Mouse (Mus musculus) heart, embryonic 10.5 days (tissue): ENCODE measurements around the gene Vcp. TPM values are rescaled to one million over a fixed set of nuclear protein-coding genes. Genes with fewer than 3 reads are reported as not detected.

Experiments
- DNase-seq: peaks from one replicate; pipeline ENCODE4 v3.0.0-alpha.2; 2017; ENCODE audit warnings: low spot score
- H3K27ac ChIP-seq: fragments of 300-500 bp; sonication (generic); 2 replicates; pipeline ENCODE4 v1.5.1; 2016; ENCODE audit warnings: mild to moderate bottlenecking
- H3K27me3 ChIP-seq: fragments of 300-500 bp; sonication (generic); 2 replicates; pipeline ENCODE4 v1.6.1; 2016; ENCODE audit warnings: mild to moderate bottlenecking; ENCODE audit not compliant: poor library complexity, insufficient read depth, severe bottlenecking
- H3K36me3 ChIP-seq: fragments of 300-500 bp; sonication (generic); 2 replicates; pipeline ENCODE4 v1.6.1; 2016; ENCODE audit warnings: mild to moderate bottlenecking, moderate library complexity
- H3K4me1 ChIP-seq: fragments of 300-500 bp; sonication (generic); 2 replicates; pipeline ENCODE4 v1.6.1; 2016; ENCODE audit warnings: mild to moderate bottlenecking
- H3K4me3 ChIP-seq: fragments of 300-500 bp; sonication (generic); 2 replicates; pipeline ENCODE4 v1.5.1; 2016; ENCODE audit warnings: mild to moderate bottlenecking, moderate library complexity
- H3K9me3 ChIP-seq: fragments of 300-500 bp; sonication (generic); 2 replicates; pipeline ENCODE4 v1.6.1; 2016; ENCODE audit warnings: mild to moderate bottlenecking, moderate library complexity
- WGBS: fragments of 180-500 bp; shearing (Covaris S2); methylation state at CpG from one replicate; pipeline ENCODE4 v1.1.7; 2016; 5-methylcytosine and 5-hydroxymethylcytosine counted together
- polyA plus RNA-seq: library from polyadenylated mRNA; unstranded; fragments of >200 nt; fragmentation: Nextera tagmentation; extraction: Ambion mirVana; gene quantifications from 2 replicates; pipeline ENCODE4 v1.2.1, GENCODE M21; 2016

Vcp gene
- polyA plus RNA-seq, 1 experiment from 2014 or later = 588 TPM

GRCm38 (mm10) chr4:42956581-42956980 lies 43.7 kb downstream of the Vcp start:
- Histone ChIP-seq H3K27me3 (no peaks in the 10 kb centered on the region), H3K27ac (no peak overlapping the region), H3K4me1 (peaks cover 68% of the 10 kb centered on the region), H3K4me3 (no peak overlapping the region), H3K36me3 (peaks cover 25% of the 10 kb centered on the region), H3K9me3 (no peaks in the 10 kb centered on the region)
- WGBS = 91% methylated on average over 17 of the region's 17 CpGs
- no peak for DNase-seq

GRCm38 (mm10) chr4:42955200-42955599 lies 45.1 kb downstream of the Vcp start:
- Histone ChIP-seq H3K4me1 (peaks cover 76% of the 10 kb centered on the region), H3K4me3 (no peak overlapping the region), H3K27me3 (no peaks in the 10 kb centered on the region), H3K9me3 (no peaks in the 10 kb centered on the region), H3K27ac (no peak overlapping the region), H3K36me3 (peaks cover 26% of the 10 kb centered on the region)
- DNase-seq = no peak
- WGBS = 86% methylated on average over 3 of the region's 3 CpGs

GRCm38 (mm10) chr4:42954297-42954696 lies 46.0 kb downstream of the Vcp start:
- Histone ChIP-seq H3K4me1 (peaks cover 76% of the 10 kb centered on the region), H3K4me3 (peak overlapping the region; percentile 28; the same call in 1 of the 2 replicates), H3K27me3 (no peaks in the 10 kb centered on the region), H3K9me3 (no peaks in the 10 kb centered on the region), H3K36me3 (peaks cover 26% of the 10 kb centered on the region), H3K27ac (peak overlapping the region; percentile 98)
- 8% methylated on average over 10 of the region's 10 CpGs for WGBS
- no peak for DNase-seq

GRCm38 (mm10) chr4:42953435-42954094 lies 46.7 kb downstream of the Vcp start:
- Histone ChIP-seq H3K27ac (peak overlapping the region; percentile 98), H3K4me1 (peaks cover 74% of the 10 kb centered on the region), H3K36me3 (peaks cover 26% of the 10 kb centered on the region), H3K27me3 (peaks cover 1% of the 10 kb centered on the region; the same call in 1 of the 2 replicates), H3K4me3 (peak overlapping the region; percentile 28; the same call in 1 of the 2 replicates), H3K9me3 (no peaks in the 10 kb centered on the region)
- 24% methylated on average over 10 of the region's 10 CpGs for WGBS
- DNase-seq = peak; percentile 85

- peaks cover 64% of the 10 kb centered on the region for H3K4me1 ChIP-seq
- peak overlapping the region; percentile 98 for H3K27ac ChIP-seq
- H3K4me3 ChIP-seq = no peak overlapping the region
- 83% methylated on average over 7 of the region's 7 CpGs for WGBS
- H3K9me3 ChIP-seq = no peaks in the 10 kb centered on the region
- H3K27me3 ChIP-seq = peaks cover 11% of the 10 kb centered on the region
- no peak for DNase-seq
- H3K36me3 ChIP-seq = peaks cover 19% of the 10 kb centered on the region
Measured at GRCm38 (mm10) chr4:42952563-42952962, 47.7 kb downstream of the Vcp start.

- H3K27me3 ChIP-seq = peaks cover 22% of the 10 kb centered on the region
- peak overlapping the region; percentile 98 for H3K27ac ChIP-seq
- H3K4me1 ChIP-seq = peaks cover 61% of the 10 kb centered on the region
- 64% methylated on average over 11 of the region's 11 CpGs for WGBS
- H3K36me3 ChIP-seq = peaks cover 8% of the 10 kb centered on the region
- DNase-seq = no peak
- no peaks in the 10 kb centered on the region for H3K9me3 ChIP-seq
- peak overlapping the region; percentile 89 for H3K4me3 ChIP-seq
Measured at GRCm38 (mm10) chr4:42951206-42952195, 48.8 kb downstream of the Vcp start.

- Histone ChIP-seq H3K4me1 (peaks cover 61% of the 10 kb centered on the region), H3K27ac (peak overlapping the region; percentile 98), H3K36me3 (0 out of 2 replicates have a peak, but pooled peaks cover 4% of the 10 kb centered on the region), H3K9me3 (no peaks in the 10 kb centered on the region), H3K4me3 (peak overlapping the region; percentile 89), H3K27me3 (peaks cover 23% of the 10 kb centered on the region)
- WGBS = 2% methylated on average over 20 of the region's 27 CpGs
- peak; percentile 92 for DNase-seq
Measured at GRCm38 (mm10) chr4:42950065-42950558, 50.2 kb downstream of the Vcp start.

GRCm38 (mm10) chr4:42949676-42950051 lies 50.6 kb downstream of the Vcp start, which contains the start of gene Dnajb5:
Gene Dnajb5, plus strand, starts transcription at chr4:42949814.
- Histone ChIP-seq H3K27ac (peak within 1 kb of the TSS; percentile 98), H3K4me1 (peaks cover 59% of the 10 kb centered on the region), H3K9me3 (no peaks in the 10 kb centered on the region), H3K36me3 (0 out of 2 replicates have a peak, but pooled peaks cover 4% of the 10 kb centered on the region), H3K27me3 (peaks cover 23% of the 10 kb centered on the region), H3K4me3 (peak within 1 kb of the TSS; percentile 89)
- peak; percentile 98 for DNase-seq
- whole genome bisulfite sequencing = 0% methylated on average over 39 of the region's 39 CpGs

GRCm38 (mm10) chr4:42949051-42949675 lies 51.1 kb downstream of the Vcp start:
- H3K4me1 ChIP-seq = peaks cover 54% of the 10 kb centered on the region
- no peak for DNase-seq
- H3K4me3 ChIP-seq = peak overlapping the region; percentile 89
- 9% methylated on average over 14 of the region's 14 CpGs for WGBS
- peak overlapping the region; percentile 25; the same call in 1 of the 2 replicates for H3K27ac ChIP-seq
- H3K36me3 ChIP-seq = 0 out of 2 replicates have a peak, but pooled peaks cover 4% of the 10 kb centered on the region
- no peaks in the 10 kb centered on the region for H3K9me3 ChIP-seq
- peaks cover 27% of the 10 kb centered on the region for H3K27me3 ChIP-seq

GRCm38 (mm10) chr4:42948527-42948926 lies 51.8 kb downstream of the Vcp start:
- H3K9me3 ChIP-seq = no peaks in the 10 kb centered on the region
- peaks cover 48% of the 10 kb centered on the region for H3K4me1 ChIP-seq
- DNase-seq = no peak
- H3K27me3 ChIP-seq = peaks cover 27% of the 10 kb centered on the region
- no peak overlapping the region for H3K27ac ChIP-seq
- 0 out of 2 replicates have a peak, but pooled peaks cover 4% of the 10 kb centered on the region for H3K36me3 ChIP-seq
- WGBS = 39% methylated on average over 13 of the region's 13 CpGs
- H3K4me3 ChIP-seq = no peak overlapping the region

- no peak for DNase-seq
- Histone ChIP-seq H3K9me3 (no peaks in the 10 kb centered on the region), H3K27me3 (peaks cover 30% of the 10 kb centered on the region), H3K27ac (no peak overlapping the region), H3K4me1 (peaks cover 31% of the 10 kb centered on the region), H3K4me3 (no peak overlapping the region), H3K36me3 (0 out of 2 replicates have a peak, but pooled peaks cover 3% of the 10 kb centered on the region)
- 62% methylated on average over 10 of the region's 10 CpGs for WGBS
Measured at GRCm38 (mm10) chr4:42946733-42947290, 53.5 kb downstream of the Vcp start.

- H3K27ac ChIP-seq = no peak overlapping the region
- WGBS = 8% methylated on average over 5 of the region's 5 CpGs
Measured at GRCm38 (mm10) chr4:42945952-42946351, 54.4 kb downstream of the Vcp start.

More at GRCm38 (mm10) chr4:42945952-42946351, 54.4 kb downstream of the Vcp start:
- H3K4me3 ChIP-seq = no peak overlapping the region
- no peaks in the 10 kb centered on the region for H3K36me3 ChIP-seq
- peaks cover 22% of the 10 kb centered on the region for H3K4me1 ChIP-seq
- no peak for DNase-seq
- no peaks in the 10 kb centered on the region for H3K9me3 ChIP-seq
- peaks cover 34% of the 10 kb centered on the region for H3K27me3 ChIP-seq
